Mouse (Mus musculus) activated CD4-positive, CD25-positive, alpha-beta regulatory T cell, adult 9 weeks (primary cell): ENCODE results near the gene Syt1. TPM values are rescaled to one million over a fixed set of nuclear protein-coding genes. Genes with fewer than 3 reads are reported as not detected.

Experiments used
- polyA plus RNA-seq: library from polyadenylated mRNA; unstranded; fragments of 100-300 nt; shearing (Covaris generic); gene quantifications from one replicate; pipeline ENCODE4 v1.2.1, GENCODE M21; 2017

Syt1 gene
- not detected for polyA plus RNA-seq

GRCm38 (mm10) chr10:109010241-109011193 is at the start of gene Syt1:
Gene Syt1, minus strand, starts transcription at chr10:109010982.

DNA sequence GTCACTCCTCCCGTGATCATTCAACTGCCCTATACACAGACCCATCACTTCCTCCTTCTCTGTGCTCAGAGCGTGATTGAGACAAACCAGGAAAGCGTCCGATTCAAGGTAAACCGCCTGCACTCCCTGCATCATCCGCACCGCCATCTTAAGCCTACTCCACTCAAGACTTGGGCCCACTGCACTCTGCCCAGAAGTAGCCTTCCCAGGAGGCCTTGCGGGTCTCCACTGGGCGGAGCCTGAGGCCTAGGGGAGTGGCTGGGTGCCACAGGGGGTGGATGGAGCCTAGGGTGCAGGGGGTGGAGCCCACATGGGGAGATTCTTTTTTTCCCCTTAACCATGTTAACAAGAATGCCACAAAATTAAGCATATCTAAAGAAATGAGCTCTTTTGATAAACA is 310.8 kb downstream of the Syt1 start, which contains the start of gene Gm5136:
Gene Gm5136, minus strand, starts transcription at position 215 of the 400 bp plus-strand sequence.

